Mouse (Mus musculus): ENCODE data around the gene Hp. TPM values are rescaled to one million over a fixed set of nuclear protein-coding genes. Genes with fewer than 3 reads are reported as not detected.

The Hp gene
- polyA plus RNA-seq (2017; shearing (Covaris generic)): not detected

DNA sequence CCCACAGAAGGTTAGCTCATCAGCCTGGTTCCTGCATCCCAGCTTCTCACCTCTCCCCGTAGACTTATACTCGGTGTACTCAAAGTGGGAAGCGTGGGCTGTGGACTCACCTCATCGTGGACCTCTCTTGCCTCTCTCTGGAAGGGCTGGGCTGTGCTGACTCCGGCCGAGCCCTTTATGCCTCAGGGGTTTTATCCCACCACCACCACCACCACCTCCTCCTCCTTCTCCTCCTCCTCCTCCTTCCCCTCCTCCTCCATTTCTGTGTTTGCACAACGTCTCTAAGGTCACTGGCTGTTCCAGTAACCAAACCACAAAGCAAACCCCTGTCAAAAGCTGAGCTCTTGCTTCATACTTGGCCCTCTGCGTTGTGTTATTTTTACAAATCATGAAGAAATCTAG, at the start of gene Hp:
Gene Hp (minus strand): TSS at position 273 of the 402 bp plus-strand sequence.

DNA sequence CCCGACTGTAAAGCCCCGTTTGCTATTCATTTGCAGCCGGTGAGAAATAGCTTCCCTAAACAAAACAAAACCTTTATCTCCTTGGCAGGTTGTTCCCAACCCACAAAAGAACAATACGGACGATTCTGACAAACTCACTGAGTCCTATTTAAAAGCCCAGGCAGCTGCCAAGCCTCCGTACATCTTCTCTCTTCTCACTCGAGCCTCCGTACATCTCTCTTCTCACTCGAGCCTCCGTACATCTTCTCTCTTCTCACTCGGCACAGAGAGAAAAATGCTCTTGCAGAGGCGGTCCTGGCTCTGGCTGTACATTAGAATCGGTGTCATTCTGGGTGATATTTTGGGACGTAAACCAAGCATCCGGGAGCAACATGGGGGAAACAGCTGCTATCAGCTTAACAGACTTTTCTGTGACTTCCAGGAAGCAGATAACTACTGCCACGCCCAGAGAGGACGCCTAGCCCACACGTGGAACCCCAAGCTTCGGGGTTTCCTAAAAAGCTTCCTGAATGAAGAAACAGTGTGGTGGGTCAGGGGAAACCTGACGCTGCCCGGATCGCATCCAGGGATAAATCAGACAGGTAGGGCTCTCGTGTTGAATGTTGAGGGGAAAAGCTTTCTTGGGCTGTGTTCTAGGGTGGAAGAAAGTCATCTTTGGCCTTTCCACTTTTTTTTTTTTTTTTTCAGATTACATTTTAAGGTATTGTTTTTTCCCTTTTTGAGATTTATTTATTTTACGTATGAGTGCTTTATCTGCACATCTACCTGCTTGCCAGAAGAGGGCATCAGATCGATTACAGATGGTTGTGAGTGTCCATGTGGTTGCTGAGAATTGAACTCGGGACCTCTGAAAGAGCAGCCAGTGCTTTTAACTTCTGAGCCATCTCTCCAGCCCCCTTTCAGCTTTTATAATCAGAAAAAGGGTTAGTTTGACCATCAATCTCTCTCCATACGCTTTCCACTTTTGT, 35.6 kb upstream of the Hp start, which contains the start of gene Pkd1l3:
Gene Pkd1l3 (plus strand): TSS at position 275 of the 968 bp plus-strand sequence.

GRCm38 (mm10) chr8:109608271-109609152, 29.5 kb upstream of the Hp start, which contains the start of gene Dhodh:
Gene Dhodh (minus strand): TSS chr8:109608673.

DNA sequence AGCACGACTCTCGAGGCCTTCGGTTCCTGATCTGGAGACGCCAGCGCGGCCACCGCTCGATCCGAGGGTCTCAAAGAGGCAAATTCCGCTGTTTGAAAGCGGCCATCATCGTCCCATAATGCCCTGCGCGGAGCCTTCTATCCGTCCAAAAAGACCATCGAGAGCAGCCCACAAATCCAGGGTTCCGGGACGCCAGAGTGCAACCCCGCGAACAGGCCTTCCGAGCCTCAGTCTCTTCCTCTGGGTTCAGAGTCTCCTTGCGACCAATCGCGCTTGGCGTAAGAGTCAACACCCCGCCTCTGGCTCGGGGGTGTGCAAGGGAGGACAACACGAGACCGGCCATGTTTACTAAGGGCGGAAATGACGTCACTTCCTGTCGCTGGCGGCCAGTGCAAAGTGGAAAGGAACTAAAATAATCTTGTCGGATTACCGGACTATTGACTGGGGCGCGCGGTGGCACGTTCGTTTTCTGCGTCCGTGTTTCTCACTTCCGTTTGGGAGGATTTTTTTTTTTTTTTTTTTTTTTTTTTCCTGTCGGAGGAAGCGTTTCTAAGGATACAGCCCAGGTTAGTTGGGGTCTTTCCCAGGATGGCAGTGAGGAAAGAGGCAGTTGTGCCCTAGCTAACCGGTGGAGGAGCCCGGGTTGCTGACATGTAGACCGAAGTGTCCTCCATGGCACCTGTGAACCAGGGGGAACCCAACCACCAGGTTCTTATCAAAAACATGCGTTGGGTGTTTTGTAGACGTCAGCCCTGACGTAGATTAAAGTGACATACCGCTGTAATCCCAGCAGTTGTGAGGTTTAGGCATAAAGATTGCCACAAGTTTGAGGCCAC, 13.3 kb downstream of the Hp start, which contains the start of the genes Dhx38 and Txnl4b:
Gene Dhx38 (minus strand): TSS at position 364 of the 836 bp plus-strand sequence.
Gene Txnl4b (plus strand): TSS at position 395 of the 836 bp plus-strand sequence.

Other genes starting within 250 kb of the Hp start
- not detected for gene Pmfbp1, start 85.1 kb downstream of the Hp start, polyA plus RNA-seq (2017; shearing (Covaris generic))
- gene Dhx38, start 13.3 kb downstream of the Hp start, polyA plus RNA-seq (2017; shearing (Covaris generic)): 32.4 TPM
- 4.5 TPM for gene Txnl4b, start 13.3 kb downstream of the Hp start, polyA plus RNA-seq (2017; shearing (Covaris generic))
- 21.7 TPM for gene Dhodh, start 29.5 kb upstream of the Hp start, polyA plus RNA-seq (2017; shearing (Covaris generic))
- 0.79 TPM for gene Pkd1l3, start 35.3 kb upstream of the Hp start, polyA plus RNA-seq (2017; shearing (Covaris generic))
- 144 TPM for gene Ist1, start 114.1 kb upstream of the Hp start, polyA plus RNA-seq (2017; shearing (Covaris generic))
- 9.7 TPM for gene Zfp821, start 126.4 kb upstream of the Hp start, polyA plus RNA-seq (2017; shearing (Covaris generic))
- gene Atxn1l, start 158.6 kb upstream of the Hp start, polyA plus RNA-seq (2017; shearing (Covaris generic)): 5.4 TPM
- 54.3 TPM for gene Ap1g1, start 199.4 kb upstream of the Hp start, polyA plus RNA-seq (2017; shearing (Covaris generic))

All from effector memory CD4-positive, alpha-beta T cell, adult 5 months (primary cell).